32 mouse cellular contexts compared by ENCODE assay signal in the genomic region with DNA sequence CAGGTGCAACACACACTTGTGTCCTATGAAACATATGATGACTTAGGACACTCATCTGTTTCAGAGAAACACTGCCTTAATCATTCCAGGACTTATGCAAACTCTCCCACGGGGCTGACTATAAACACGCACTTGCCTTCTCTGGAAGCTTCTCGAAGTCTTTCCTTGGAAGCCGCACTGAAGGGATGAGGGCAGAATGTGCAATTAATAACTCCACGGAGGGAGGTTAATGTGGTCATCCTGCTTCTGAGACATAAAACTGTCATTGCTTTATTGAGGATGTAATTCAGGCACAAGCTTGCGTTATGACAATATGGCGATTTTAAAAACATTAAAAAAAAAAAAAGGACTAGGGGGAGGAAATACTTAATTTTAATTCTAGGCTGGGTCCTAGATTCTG.
DNase-seq lines count a peak whose midpoint lies in the region; ATAC-seq and TF ChIP-seq lines count a peak whose summit lies in the region.
"Had no signal": no experiment of that assay in that cellular context is flagged by ENCODE, and none has a peak within 500 bp of the region (broad histone marks: within the 10 kb centered on the region; RNA-seq: fewer than 3 reads in every experiment).

No protein-coding gene starts in this region.

- no peak overlapping the region for H3K4me2 ChIP-seq in limb, embryonic 14.5 days (replicated peaks; ENCODE audit: low read depth, low read length, severe bottlenecking)
- H3K4me2 ChIP-seq in neural tube, embryonic 13.5 days = no peak overlapping the region
- H3K4me2 ChIP-seq: embryonic facial prominence, embryonic 13.5 days; heart, embryonic 13.5 days; limb, embryonic 13.5 days; liver, embryonic 12.5 days; midbrain, embryonic 12.5 days had no signal

- H3K36me3 ChIP-seq in kidney, adult 2 months (ENCODE audit: control insufficient read depth, insufficient read depth, low read length) = no peaks in the 10 kb centered on the region
- H3K36me3 ChIP-seq in limb, embryonic 14.5 days (ENCODE audit: control insufficient read depth, insufficient read depth, low read length) = no peaks in the 10 kb centered on the region
- H3K36me3 ChIP-seq in limb, embryonic 10.5 days = no peaks in the 10 kb centered on the region
- H3K36me3 ChIP-seq in neural tube, embryonic 13.5 days = no peaks in the 10 kb centered on the region
- H3K36me3 ChIP-seq: embryonic facial prominence, embryonic 13.5 days; heart, embryonic 13.5 days; limb, embryonic 13.5 days; liver, embryonic 12.5 days; midbrain, embryonic 12.5 days had no signal

- no peak for TF ChIP-seq CTCF in kidney, adult 2 months (conservative IDR thresholded peaks at IDR 0.05; ENCODE audit: insufficient read depth, insufficient read length, low read depth, low read length)

- H3K4me1 ChIP-seq in kidney, adult 2 months (ENCODE audit: control insufficient read depth, insufficient read depth, low read length) = peaks cover 17% of the 10 kb centered on the region
- H3K4me1 ChIP-seq in limb, embryonic 14.5 days (ENCODE audit: control insufficient read depth, insufficient read depth, low read length) = peaks cover 3% of the 10 kb centered on the region; the same call in 1 of the 2 replicates
- peaks cover 22% of the 10 kb centered on the region for H3K4me1 ChIP-seq in limb, embryonic 10.5 days
- H3K4me1 ChIP-seq in neural tube, embryonic 13.5 days (replicated peaks) = peaks cover 16% of the 10 kb centered on the region
- H3K4me1 ChIP-seq: liver, embryonic 12.5 days; midbrain, embryonic 12.5 days had no signal

- H3K9me3 ChIP-seq in limb, embryonic 14.5 days (ENCODE audit: control insufficient read depth, low read length) = no peaks in the 10 kb centered on the region
- H3K9me3 ChIP-seq in limb, embryonic 10.5 days (replicated peaks) = no peaks in the 10 kb centered on the region
- H3K9me3 ChIP-seq in neural tube, embryonic 13.5 days = no peaks in the 10 kb centered on the region
- H3K9me3 ChIP-seq: embryonic facial prominence, embryonic 13.5 days; heart, embryonic 13.5 days; limb, embryonic 13.5 days; liver, embryonic 12.5 days; midbrain, embryonic 12.5 days had no signal

- no peaks in the 10 kb centered on the region for H3K27me3 ChIP-seq in kidney, adult 2 months (replicated peaks; ENCODE audit: control insufficient read depth, insufficient read depth, low read length)
- H3K27me3 ChIP-seq in limb, embryonic 14.5 days (ENCODE audit: control insufficient read depth, insufficient read depth, low read length) = no peaks in the 10 kb centered on the region
- no peaks in the 10 kb centered on the region for H3K27me3 ChIP-seq in limb, embryonic 10.5 days (ENCODE audit: low read depth, poor library complexity, severe bottlenecking)
- H3K27me3 ChIP-seq in neural tube, embryonic 13.5 days = no peaks in the 10 kb centered on the region
- H3K27me3 ChIP-seq: embryonic facial prominence, embryonic 13.5 days; heart, embryonic 13.5 days; limb, embryonic 13.5 days; liver, embryonic 12.5 days; midbrain, embryonic 12.5 days; Patski had no signal

- no peak for TF ChIP-seq POLR2A in kidney, adult 2 months (IDR thresholded peaks at IDR 0.05; ENCODE audit: low read depth, low read length)
- no peak for TF ChIP-seq POLR2A in limb, embryonic 14.5 days (IDR thresholded peaks at IDR 0.05; ENCODE audit: borderline replicate concordance, extremely low read depth, insufficient read depth, insufficient read length)

- H3K4me3 ChIP-seq in kidney, adult 2 months (ENCODE audit: insufficient read depth, low read depth, low read length) = no peak overlapping the region
- H3K4me3 ChIP-seq in limb, embryonic 14.5 days (replicated peaks; ENCODE audit: low read length) = no peak overlapping the region
- H3K4me3 ChIP-seq in limb, embryonic 10.5 days = no peak overlapping the region
- H3K4me3 ChIP-seq in neural tube, embryonic 13.5 days = no peak overlapping the region
- H3K4me3 ChIP-seq: embryonic facial prominence, embryonic 13.5 days; erythroblast, embryonic 14.5 days; gastrocnemius, adult 2 months; heart, adult 2 months; heart, embryonic 13.5 days; layer of hippocampus, adult 2 months; left cerebral cortex, adult 2 months; limb, embryonic 13.5 days; liver, embryonic 12.5 days; midbrain, embryonic 12.5 days had no signal

- no peak overlapping the region for H3K27ac ChIP-seq in kidney, adult 2 months (ENCODE audit: insufficient read depth, low read depth, low read length)
- H3K27ac ChIP-seq in limb, embryonic 14.5 days (replicated peaks; ENCODE audit: low read depth, low read length) = no peak overlapping the region
- H3K27ac ChIP-seq in limb, embryonic 10.5 days = no peak overlapping the region
- 0 out of 2 replicates have a peak overlapping the region, but pooled peaks have one; percentile 20 for H3K27ac ChIP-seq in neural tube, embryonic 13.5 days (replicated peaks)
- H3K27ac ChIP-seq: embryonic facial prominence, embryonic 13.5 days; gastrocnemius, adult 2 months; heart, adult 2 months; heart, embryonic 13.5 days; layer of hippocampus, adult 2 months; left cerebral cortex, adult 2 months; limb, embryonic 13.5 days; liver, embryonic 12.5 days; midbrain, embryonic 12.5 days; stomach, postnatal 0 days had no signal

- peak; percentile 40 for DNase-seq in kidney, adult 2 months
- DNase-seq in kidney, adult 11 months = no peak
- DNase-seq in limb, embryonic 14.5 days (ENCODE audit: low spot score) = no peak
- DNase-seq in limb, embryonic 10.5 days (ENCODE audit: low spot score) = no peak
- peak; percentile 43 for DNase-seq in kidney, postnatal 14 days
- DNase-seq in adrenal gland, adult (ENCODE audit: inconsistent age in 2 of 2, low spot score in 1 of 2) = no peak
- DNase-seq: adrenal gland, postnatal 14 days; cerebellum, adult 11 months; cerebellum, adult 9-11 months; gastrocnemius, adult 2 months; heart, adult 2 months; heart, postnatal 10 days; liver, postnatal 0 days; lung, postnatal 36 days; spleen, adult 18-20 months; thymus, adult 18-20 months; thymus, postnatal 25 days had no signal

- H3K9ac ChIP-seq in limb, embryonic 14.5 days (ENCODE audit: low read depth, low read length, severe bottlenecking) = no peak overlapping the region
- H3K9ac ChIP-seq in neural tube, embryonic 13.5 days = no peak overlapping the region
- H3K9ac ChIP-seq: embryonic facial prominence, embryonic 13.5 days; heart, embryonic 13.5 days; limb, embryonic 13.5 days; liver, embryonic 12.5 days; liver, postnatal 0 days; midbrain, embryonic 12.5 days had no signal

- 50% methylated on average over 7 of the region's 7 CpGs for WGBS in kidney, adult 2 months
- whole genome bisulfite sequencing in limb, embryonic 14.5 days = 30% methylated on average over 7 of the region's 7 CpGs
- WGBS in limb, embryonic 10.5 days = 47% methylated on average over 7 of the region's 7 CpGs
- 32% methylated on average over 7 of the region's 7 CpGs for whole genome bisulfite sequencing in neural tube, embryonic 13.5 days

- ATAC-seq in limb, embryonic 14.5 days (ENCODE audit: low FRiP score, low read depth) = peak; percentile 35; the same call in 1 of the 2 replicates
- peak; percentile 62; the same call in 1 of the 2 replicates for ATAC-seq in neural tube, embryonic 13.5 days (ENCODE audit: low read depth)
- no peak for ATAC-seq in erythroblast, adult 5-6 weeks (replicated peaks; ENCODE audit: low FRiP score, poor library complexity, severe bottlenecking)
- ATAC-seq: forebrain, embryonic 16.5 days; hindbrain, embryonic 16.5 days; intestine, embryonic 16.5 days; liver, embryonic 12.5 days; liver, postnatal 0 days; Patski had no signal

Comparison
In these comparisons a context has a peak if more than half of its experiments do, and no peak if none do; other contexts are left out.
1. DNase-seq: peak in kidney, adult 2 months (single experiment) and kidney, postnatal 14 days (single experiment); none in kidney, adult 11 months (single experiment), limb, embryonic 14.5 days (single experiment), limb, embryonic 10.5 days (single experiment) and adrenal gland, adult (0 of 2).